Mouse (Mus musculus) brain, adult 2 months (tissue): Measurements from ENCODE around the gene Gm21976.

Experiments used
- DNase-seq: peaks from one replicate; pipeline ENCODE4 v3.0.0; 2011; ENCODE audit warnings: low read depth, low spot score

Gm21976 gene

GRCm38 (mm10) chr13:98279686-98280085 lies at the start of gene Gm21976:
Gene Gm21976 (plus strand): TSS chr13:98279887.
- DNase-seq: no peak

- DNase-seq: no peak
These were observed 49.2 kb upstream of the Gm21976 start for GRCm38 (mm10) chr13:98230511-98230910.

- DNase-seq: peak; percentile 48
These were observed 44.2 kb upstream of the Gm21976 start for GRCm38 (mm10) chr13:98235451-98235850.

- DNase-seq: peak; percentile 83
These were observed 39.6 kb upstream of the Gm21976 start for GRCm38 (mm10) chr13:98239978-98240641.

GRCm38 (mm10) chr13:98241531-98242282 lies 38.0 kb upstream of the Gm21976 start:
- DNase-seq: peak; percentile 24

- DNase-seq: peak; percentile 15
These were observed 34.9 kb upstream of the Gm21976 start for GRCm38 (mm10) chr13:98244571-98245350.

GRCm38 (mm10) chr13:98245386-98245785 lies 34.3 kb upstream of the Gm21976 start:
- DNase-seq: no peak

- no peak for DNase-seq
These were observed 30.1 kb upstream of the Gm21976 start for GRCm38 (mm10) chr13:98249594-98249993.

- peak; percentile 92 for DNase-seq
These were observed 24.8 kb upstream of the Gm21976 start for GRCm38 (mm10) chr13:98254921-98255320.

- DNase-seq: peak; percentile 99
These were observed 16.8 kb upstream of the Gm21976 start, which contains the start of the genes Utp15 and Ankra2 for GRCm38 (mm10) chr13:98262636-98263457. Gene Utp15 (minus strand): TSS chr13:98263041. Gene Ankra2 (plus strand): TSS chr13:98263074.

GRCm38 (mm10) chr13:98263458-98263987 lies 16.2 kb upstream of the Gm21976 start:
- DNase-seq: no peak

- no peak for DNase-seq
These were observed 15.6 kb upstream of the Gm21976 start for GRCm38 (mm10) chr13:98264111-98264510.

- no peak for DNase-seq
These were observed 5.7 kb upstream of the Gm21976 start for GRCm38 (mm10) chr13:98274023-98274422.

- DNase-seq: no peak
These were observed 4.0 kb upstream of the Gm21976 start for GRCm38 (mm10) chr13:98275646-98276045.

- DNase-seq: no peak
These were observed 3.4 kb upstream of the Gm21976 start for GRCm38 (mm10) chr13:98276253-98276652.

GRCm38 (mm10) chr13:98277501-98277900 lies 2.2 kb upstream of the Gm21976 start:
- DNase-seq: no peak

- no peak for DNase-seq
These were observed 1.4 kb downstream of the Gm21976 start for GRCm38 (mm10) chr13:98280990-98281650.

GRCm38 (mm10) chr13:98290719-98291118 lies 11.0 kb downstream of the Gm21976 start:
- DNase-seq: no peak

GRCm38 (mm10) chr13:98291712-98292111 lies 12.0 kb downstream of the Gm21976 start:
- no peak for DNase-seq

GRCm38 (mm10) chr13:98296072-98296471 lies 16.4 kb downstream of the Gm21976 start:
- peak; percentile 26 for DNase-seq
